Mouse (Mus musculus): Measurements from ENCODE around the gene Phactr1. TPM values are rescaled to one million over a fixed set of nuclear protein-coding genes. Genes with fewer than 3 reads are reported as not detected.

The Phactr1 gene
- polyA plus RNA-seq, 1 experiment from 2014 or later = 0.61 TPM

GRCm38 (mm10) chr13:43055136-43055535, 374.7 kb downstream of the Phactr1 start:
- Histone ChIP-seq H3K4me2 (ENCODE audit: low read depth, low read length) (no peak overlapping the region), H3K27ac (ENCODE audit: low read length) (no peak overlapping the region), H3K27me3 (ENCODE audit: control insufficient read depth, insufficient read depth, low read depth, low read length) (no peaks in the 10 kb centered on the region), H3K4me1 (ENCODE audit: control insufficient read depth, low read depth, low read length) (no peaks in the 10 kb centered on the region), H3K9ac (ENCODE audit: low read depth, low read length) (no peak overlapping the region), H3K36me3 (ENCODE audit: control insufficient read depth, insufficient read depth) (no peaks in the 10 kb centered on the region), H3K9me3 (replicated peaks; ENCODE audit: control insufficient read depth, low read length) (no peaks in the 10 kb centered on the region), H3K4me3 (ENCODE audit: low read depth, low read length) (no peak overlapping the region)
- 51% methylated on average over 6 of the region's 6 CpGs for WGBS (ENCODE audit: insufficient replicate concordance)
- no peak for ATAC-seq (ENCODE audit: low read depth)

- H3K4me3 ChIP-seq (ENCODE audit: low read depth, low read length) = no peak overlapping the region
- no peaks in the 10 kb centered on the region for H3K36me3 ChIP-seq (ENCODE audit: control insufficient read depth, insufficient read depth)
- no peak overlapping the region for H3K9ac ChIP-seq (ENCODE audit: low read depth, low read length)
- no peaks in the 10 kb centered on the region for H3K4me1 ChIP-seq (ENCODE audit: control insufficient read depth, low read depth, low read length)
- no peak overlapping the region for H3K4me2 ChIP-seq (ENCODE audit: low read depth, low read length)
- no peak for ATAC-seq (ENCODE audit: low read depth)
- no peaks in the 10 kb centered on the region for H3K27me3 ChIP-seq (ENCODE audit: control insufficient read depth, insufficient read depth, low read depth, low read length)
- 47% methylated on average over 2 of the region's 2 CpGs for WGBS (ENCODE audit: insufficient replicate concordance)
- no peak overlapping the region for H3K27ac ChIP-seq (ENCODE audit: low read length)
- no peaks in the 10 kb centered on the region for H3K9me3 ChIP-seq (replicated peaks; ENCODE audit: control insufficient read depth, low read length)
Observed at GRCm38 (mm10) chr13:43057104-43057503, 376.7 kb downstream of the Phactr1 start.

- no peaks in the 10 kb centered on the region for H3K4me1 ChIP-seq (ENCODE audit: control insufficient read depth, low read depth, low read length)
- ATAC-seq (ENCODE audit: low read depth) = no peak
Observed at GRCm38 (mm10) chr13:43063355-43063754, 382.9 kb downstream of the Phactr1 start.

GRCm38 (mm10) chr13:43068716-43069265, 388.4 kb downstream of the Phactr1 start:
- Histone ChIP-seq H3K9me3 (replicated peaks; ENCODE audit: control insufficient read depth, low read length) (no peaks in the 10 kb centered on the region), H3K4me3 (ENCODE audit: low read depth, low read length) (no peak overlapping the region), H3K27ac (ENCODE audit: low read length) (no peak overlapping the region), H3K27me3 (ENCODE audit: control insufficient read depth, insufficient read depth, low read depth, low read length) (no peaks in the 10 kb centered on the region), H3K36me3 (ENCODE audit: control insufficient read depth, insufficient read depth) (no peaks in the 10 kb centered on the region), H3K4me1 (ENCODE audit: control insufficient read depth, low read depth, low read length) (no peaks in the 10 kb centered on the region), H3K9ac (ENCODE audit: low read depth, low read length) (no peak overlapping the region), H3K4me2 (ENCODE audit: low read depth, low read length) (no peak overlapping the region)
- 67% methylated on average over 8 of the region's 8 CpGs for WGBS (ENCODE audit: insufficient replicate concordance)
- ATAC-seq (ENCODE audit: low read depth) = no peak

More at GRCm38 (mm10) chr13:43063355-43063754, 382.9 kb downstream of the Phactr1 start:
- 60% methylated on average over 4 of the region's 4 CpGs for WGBS (ENCODE audit: insufficient replicate concordance)
- Histone ChIP-seq H3K4me3 (ENCODE audit: low read depth, low read length) (no peak overlapping the region), H3K27ac (ENCODE audit: low read length) (no peak overlapping the region), H3K9ac (ENCODE audit: low read depth, low read length) (no peak overlapping the region), H3K36me3 (ENCODE audit: control insufficient read depth, insufficient read depth) (no peaks in the 10 kb centered on the region), H3K9me3 (replicated peaks; ENCODE audit: control insufficient read depth, low read length) (no peaks in the 10 kb centered on the region), H3K27me3 (ENCODE audit: control insufficient read depth, insufficient read depth, low read depth, low read length) (no peaks in the 10 kb centered on the region), H3K4me2 (ENCODE audit: low read depth, low read length) (no peak overlapping the region)

GRCm38 (mm10) chr13:43070496-43070895, 390.1 kb downstream of the Phactr1 start:
- Histone ChIP-seq H3K4me3 (ENCODE audit: low read depth, low read length) (no peak overlapping the region), H3K9me3 (replicated peaks; ENCODE audit: control insufficient read depth, low read length) (no peaks in the 10 kb centered on the region), H3K4me2 (ENCODE audit: low read depth, low read length) (no peak overlapping the region), H3K9ac (ENCODE audit: low read depth, low read length) (no peak overlapping the region), H3K4me1 (ENCODE audit: control insufficient read depth, low read depth, low read length) (no peaks in the 10 kb centered on the region), H3K27ac (ENCODE audit: low read length) (no peak overlapping the region), H3K36me3 (ENCODE audit: control insufficient read depth, insufficient read depth) (no peaks in the 10 kb centered on the region), H3K27me3 (ENCODE audit: control insufficient read depth, insufficient read depth, low read depth, low read length) (no peaks in the 10 kb centered on the region)
- WGBS (ENCODE audit: insufficient replicate concordance) = 47% methylated on average over 4 of the region's 4 CpGs
- ATAC-seq (ENCODE audit: low read depth) = no peak

GRCm38 (mm10) chr13:43070971-43071370, 390.5 kb downstream of the Phactr1 start:
- Histone ChIP-seq H3K36me3 (ENCODE audit: control insufficient read depth, insufficient read depth) (no peaks in the 10 kb centered on the region), H3K9me3 (replicated peaks; ENCODE audit: control insufficient read depth, low read length) (no peaks in the 10 kb centered on the region), H3K4me3 (ENCODE audit: low read depth, low read length) (no peak overlapping the region), H3K4me1 (ENCODE audit: control insufficient read depth, low read depth, low read length) (no peaks in the 10 kb centered on the region), H3K4me2 (ENCODE audit: low read depth, low read length) (no peak overlapping the region), H3K9ac (ENCODE audit: low read depth, low read length) (no peak overlapping the region), H3K27me3 (ENCODE audit: control insufficient read depth, insufficient read depth, low read depth, low read length) (no peaks in the 10 kb centered on the region), H3K27ac (ENCODE audit: low read length) (no peak overlapping the region)
- no peak for ATAC-seq (ENCODE audit: low read depth)
- WGBS (ENCODE audit: insufficient replicate concordance) = 70% methylated on average over 2 of the region's 2 CpGs

- no peaks in the 10 kb centered on the region for H3K27me3 ChIP-seq (ENCODE audit: control insufficient read depth, insufficient read depth, low read depth, low read length)
- no peak overlapping the region for H3K4me3 ChIP-seq (ENCODE audit: low read depth, low read length)
- no peak overlapping the region for H3K27ac ChIP-seq (ENCODE audit: low read length)
- no peak overlapping the region for H3K4me2 ChIP-seq (ENCODE audit: low read depth, low read length)
- WGBS (ENCODE audit: insufficient replicate concordance) = 64% methylated on average over 6 of the region's 6 CpGs
- no peak for ATAC-seq (ENCODE audit: low read depth)
- H3K36me3 ChIP-seq (ENCODE audit: control insufficient read depth, insufficient read depth) = no peaks in the 10 kb centered on the region
- no peaks in the 10 kb centered on the region for H3K9me3 ChIP-seq (replicated peaks; ENCODE audit: control insufficient read depth, low read length)
- H3K9ac ChIP-seq (ENCODE audit: low read depth, low read length) = no peak overlapping the region
- no peaks in the 10 kb centered on the region for H3K4me1 ChIP-seq (ENCODE audit: control insufficient read depth, low read depth, low read length)
Observed at GRCm38 (mm10) chr13:43075456-43075855, 395.0 kb downstream of the Phactr1 start.

GRCm38 (mm10) chr13:43077485-43077884, 397.1 kb downstream of the Phactr1 start:
- no peaks in the 10 kb centered on the region for H3K27me3 ChIP-seq (ENCODE audit: control insufficient read depth, insufficient read depth, low read depth, low read length)
- no peak overlapping the region for H3K4me2 ChIP-seq (ENCODE audit: low read depth, low read length)
- no peaks in the 10 kb centered on the region for H3K36me3 ChIP-seq (ENCODE audit: control insufficient read depth, insufficient read depth)
- H3K9me3 ChIP-seq (replicated peaks; ENCODE audit: control insufficient read depth, low read length) = no peaks in the 10 kb centered on the region
- ATAC-seq (ENCODE audit: low read depth) = no peak
- WGBS (ENCODE audit: insufficient replicate concordance) = 71% methylated on average over 9 of the region's 9 CpGs
- no peak overlapping the region for H3K9ac ChIP-seq (ENCODE audit: low read depth, low read length)
- H3K4me1 ChIP-seq (ENCODE audit: control insufficient read depth, low read depth, low read length) = no peaks in the 10 kb centered on the region
- H3K4me3 ChIP-seq (ENCODE audit: low read depth, low read length) = no peak overlapping the region
- no peak overlapping the region for H3K27ac ChIP-seq (ENCODE audit: low read length)

GRCm38 (mm10) chr13:43085226-43085625, 404.8 kb downstream of the Phactr1 start:
- 65% methylated on average over 7 of the region's 7 CpGs for WGBS (ENCODE audit: insufficient replicate concordance)
- H3K9me3 ChIP-seq (replicated peaks; ENCODE audit: control insufficient read depth, low read length) = no peaks in the 10 kb centered on the region
- H3K27me3 ChIP-seq (ENCODE audit: control insufficient read depth, insufficient read depth, low read depth, low read length) = no peaks in the 10 kb centered on the region
- H3K4me1 ChIP-seq (ENCODE audit: control insufficient read depth, low read depth, low read length) = no peaks in the 10 kb centered on the region
- H3K4me2 ChIP-seq (ENCODE audit: low read depth, low read length) = no peak overlapping the region
- no peaks in the 10 kb centered on the region for H3K36me3 ChIP-seq (ENCODE audit: control insufficient read depth, insufficient read depth)
- ATAC-seq (ENCODE audit: low read depth) = no peak
- no peak overlapping the region for H3K9ac ChIP-seq (ENCODE audit: low read depth, low read length)
- H3K27ac ChIP-seq (ENCODE audit: low read length) = no peak overlapping the region
- H3K4me3 ChIP-seq (ENCODE audit: low read depth, low read length) = no peak overlapping the region
